Mouse (Mus musculus) retina, adult 2 months (tissue): ENCODE results near the gene Map6.

ENCODE experiments used
- DNase-seq: peaks from one replicate; pipeline ENCODE4 v3.0.0-alpha.2; 2012; ENCODE audit warnings: low read depth, low spot score

Map6 gene

DNA sequence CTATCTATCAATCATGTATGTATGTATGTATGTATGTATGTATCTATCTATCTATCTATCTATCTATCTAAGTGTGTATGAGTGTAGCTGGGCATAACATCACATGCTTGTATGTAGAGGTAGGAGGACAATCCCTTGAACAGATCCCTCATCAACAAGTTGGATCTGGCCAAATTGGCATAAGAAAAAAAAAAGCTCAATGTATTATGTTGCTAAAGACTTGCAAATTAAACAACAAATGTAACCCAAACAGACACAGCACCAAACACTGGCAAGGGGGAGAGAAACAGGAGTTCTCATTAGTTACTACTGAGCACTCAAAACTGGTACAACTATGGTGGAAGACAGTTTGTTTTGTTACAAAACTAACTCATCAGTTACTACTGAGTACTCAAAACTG is 2.6 kb upstream of the Map6 start:
- DNase-seq: no peak

DNA sequence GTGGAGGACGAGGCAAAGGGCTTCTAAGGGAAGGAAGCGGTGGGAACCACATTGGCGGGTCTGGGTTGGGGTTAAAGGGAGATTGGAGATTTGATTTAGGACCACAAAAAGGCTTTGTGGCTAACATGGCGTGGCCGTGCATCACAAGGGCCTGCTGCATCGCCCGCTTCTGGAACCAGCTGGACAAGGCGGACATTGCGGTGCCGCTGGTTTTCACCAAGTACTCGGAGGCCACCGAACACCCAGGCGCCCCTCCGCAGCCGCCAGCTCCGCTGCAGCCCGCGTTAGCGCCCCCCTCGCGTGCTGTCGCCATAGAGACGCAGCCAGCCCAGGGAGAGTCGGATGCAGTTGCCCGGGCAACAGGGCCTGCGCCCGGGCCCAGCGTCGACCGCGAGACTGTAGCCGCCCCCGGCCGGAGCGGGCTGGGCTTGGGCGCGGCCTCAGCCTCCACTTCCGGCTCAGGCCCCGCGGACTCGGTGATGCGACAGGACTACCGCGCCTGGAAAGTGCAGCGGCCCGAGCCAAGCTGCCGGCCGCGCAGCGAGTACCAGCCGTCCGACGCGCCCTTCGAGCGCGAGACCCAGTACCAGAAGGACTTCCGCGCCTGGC is 754 bp downstream of the Map6 start:
- DNase-seq: no peak

DNA sequence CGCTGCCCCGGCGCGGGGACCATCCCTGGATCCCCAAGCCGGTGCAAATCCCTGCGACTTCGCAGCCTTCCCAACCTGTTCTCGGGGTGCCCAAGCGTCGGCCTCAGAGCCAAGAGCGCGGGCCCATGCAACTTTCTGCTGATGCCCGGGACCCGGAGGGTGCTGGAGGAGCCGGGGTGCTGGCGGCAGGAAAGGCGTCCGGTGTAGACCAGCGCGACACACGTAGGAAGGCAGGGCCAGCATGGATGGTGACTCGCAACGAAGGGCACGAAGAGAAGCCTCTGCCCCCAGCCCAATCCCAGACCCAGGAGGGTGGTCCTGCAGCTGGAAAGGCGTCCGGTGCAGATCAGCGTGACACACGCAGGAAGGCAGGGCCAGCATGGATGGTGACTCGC is 1.3 kb downstream of the Map6 start:
- no peak for DNase-seq

DNA sequence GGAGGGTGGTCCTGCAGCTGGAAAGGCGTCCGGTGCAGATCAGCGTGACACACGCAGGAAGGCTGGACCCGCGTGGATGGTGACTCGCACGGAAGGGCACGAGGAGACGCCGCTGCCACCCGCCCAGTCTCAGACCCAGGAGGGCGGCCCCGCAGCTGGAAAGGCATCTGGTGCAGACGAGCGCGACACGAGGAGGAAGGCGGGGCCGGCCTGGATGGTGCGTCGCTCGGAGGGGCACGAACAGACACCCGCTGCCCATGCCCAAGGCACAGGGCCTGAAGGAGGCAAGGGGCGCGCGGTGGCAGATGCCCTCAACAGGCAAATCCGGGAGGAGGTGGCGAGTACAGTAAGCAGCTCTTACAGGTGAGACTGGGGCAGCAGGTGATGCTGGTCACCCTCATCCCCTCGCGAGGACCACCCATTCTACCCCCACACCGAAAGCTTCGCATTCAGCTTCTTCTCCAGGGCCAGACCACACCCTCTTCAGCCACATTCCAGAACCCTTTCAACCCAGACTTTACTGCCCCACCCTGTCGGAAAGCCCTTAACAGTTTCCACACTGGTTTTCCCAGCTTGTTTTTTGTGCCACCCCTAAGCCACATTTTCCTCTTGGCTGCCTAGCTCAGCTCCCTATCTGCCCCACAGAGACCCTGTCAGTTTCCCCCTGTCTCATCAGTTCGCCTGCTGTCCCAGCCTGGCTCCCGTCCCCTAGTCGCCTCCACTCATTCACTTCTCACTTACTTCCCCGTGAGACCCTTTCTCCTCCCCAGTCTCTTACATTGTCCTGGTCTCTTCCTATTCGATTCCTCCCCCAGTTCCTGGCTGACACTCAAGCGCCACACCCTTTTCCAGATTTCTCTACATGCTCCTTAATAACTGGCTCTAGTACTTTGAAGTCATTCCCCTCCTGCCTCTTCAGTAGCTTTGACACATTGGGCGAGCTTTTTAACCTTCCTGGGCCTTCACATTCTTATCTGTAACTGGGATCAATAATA is 2.0 kb downstream of the Map6 start:
- no peak for DNase-seq

DNA sequence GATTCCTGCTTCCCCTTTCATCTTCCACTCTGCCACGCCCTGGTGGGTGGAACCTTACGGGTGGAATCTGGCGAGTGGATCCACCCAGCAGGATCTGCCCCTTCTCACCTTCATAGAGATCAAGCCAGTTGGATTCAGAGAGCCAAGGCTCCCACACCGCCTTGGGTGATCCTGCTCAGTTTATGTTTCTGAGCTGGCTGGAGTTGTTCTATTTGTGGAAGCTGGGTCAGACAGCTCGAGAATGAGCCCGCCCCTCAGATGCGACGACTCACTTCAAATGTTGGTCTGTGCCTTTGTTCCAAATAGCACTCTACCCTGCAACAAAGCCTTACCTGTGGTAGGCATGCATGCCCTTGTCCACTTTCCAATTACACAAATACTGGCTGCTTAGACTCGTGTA is 4.4 kb downstream of the Map6 start:
- DNase-seq: no peak

DNA sequence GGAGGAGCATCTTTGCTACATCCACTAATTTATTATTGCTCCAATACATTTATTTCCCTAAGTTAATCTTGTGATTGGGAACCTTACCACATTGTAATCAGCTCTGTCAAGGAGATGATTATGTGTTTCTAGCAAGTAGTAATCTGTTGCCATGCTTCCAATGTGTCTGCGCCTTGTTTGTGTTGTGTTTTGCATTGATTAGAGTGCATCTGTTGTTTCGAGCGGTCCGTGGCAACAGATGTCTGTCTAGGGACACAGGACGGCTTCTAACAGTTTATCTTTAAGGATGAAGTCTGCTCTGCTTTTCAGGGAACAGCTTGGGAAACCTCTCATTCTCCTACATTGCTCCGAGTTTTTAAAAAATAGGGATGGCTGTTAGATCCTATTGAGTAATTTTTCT is 7.9 kb downstream of the Map6 start:
- no peak for DNase-seq

DNA sequence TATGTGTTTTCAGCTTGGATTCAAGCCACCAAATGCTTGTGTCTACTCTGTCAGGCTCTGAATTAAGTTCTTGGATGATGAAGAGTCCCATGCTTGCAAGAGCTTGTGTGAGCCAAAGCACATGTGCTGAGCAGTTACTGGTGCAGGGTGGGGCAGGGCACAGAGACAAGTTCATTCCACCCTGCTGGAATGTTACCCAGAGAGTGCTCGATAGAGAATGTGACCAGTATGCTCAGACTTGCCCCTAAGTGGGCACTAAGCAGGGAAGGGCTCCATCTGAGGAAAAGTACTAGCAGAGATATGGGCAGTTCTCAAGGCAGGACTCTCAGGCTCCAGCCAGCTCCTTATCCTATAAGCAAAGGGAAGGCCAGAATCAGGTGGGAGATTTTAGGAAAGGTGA is 9.4 kb downstream of the Map6 start:
- no peak for DNase-seq

DNA sequence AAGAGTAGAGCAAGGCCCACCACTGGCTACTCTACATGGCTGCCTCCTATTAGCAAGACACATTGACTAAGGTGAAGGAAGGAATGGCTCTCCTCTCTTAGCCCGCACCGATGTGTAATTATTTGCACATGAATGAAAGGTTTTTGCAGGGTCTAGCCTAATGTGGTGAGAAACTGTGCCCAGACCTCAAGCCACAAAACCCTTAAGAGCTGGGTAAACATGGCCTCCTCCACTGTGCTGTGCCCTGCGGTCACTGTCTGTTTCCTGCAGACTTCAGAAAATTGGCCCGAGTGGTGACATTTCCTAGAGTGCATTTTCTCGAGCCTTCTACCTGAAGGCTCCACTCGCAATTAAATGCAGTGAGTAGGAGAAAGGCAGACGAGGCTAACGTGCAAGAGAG is 11.1 kb downstream of the Map6 start:
- DNase-seq: no peak

DNA sequence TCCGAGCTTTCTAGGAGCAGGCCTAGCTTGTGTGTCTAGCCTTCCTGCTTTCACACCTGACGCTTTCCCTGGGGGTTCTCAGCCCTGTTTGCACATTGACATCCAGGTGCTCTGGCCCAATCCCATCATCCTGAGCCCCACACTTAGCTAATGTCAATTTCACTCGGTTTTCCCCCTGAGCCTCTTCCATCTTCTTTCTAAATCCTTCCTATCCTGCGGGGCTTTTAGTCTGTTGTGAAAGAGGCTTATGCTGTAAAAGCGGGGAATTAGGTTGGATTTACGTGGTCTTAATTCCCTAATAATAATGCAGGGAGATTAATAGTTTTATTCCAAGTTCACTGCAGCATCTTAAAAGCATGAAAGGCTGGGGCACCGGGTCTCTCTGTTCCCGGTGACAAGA is 12.3 kb downstream of the Map6 start:
- DNase-seq: no peak

DNA sequence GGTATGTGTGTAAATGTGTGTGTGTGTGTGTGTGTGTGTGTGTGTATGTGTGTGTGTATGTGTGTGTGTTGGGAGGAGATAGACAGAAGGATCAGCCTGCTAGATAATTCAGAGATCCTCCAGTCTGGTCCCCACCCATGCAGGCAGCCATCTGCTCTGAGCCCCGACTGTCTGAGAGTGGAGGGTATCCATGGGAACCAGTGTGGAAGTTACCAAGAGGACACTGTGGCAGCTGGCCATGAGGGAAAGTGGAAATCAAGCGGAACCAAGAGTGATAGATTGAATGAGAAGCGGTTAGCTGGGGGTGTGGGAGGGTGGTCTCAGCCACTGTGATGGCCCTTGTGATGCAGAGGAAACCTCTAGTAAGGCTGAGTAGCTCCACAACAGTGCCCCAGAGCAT is 20.0 kb downstream of the Map6 start:
- DNase-seq: no peak

DNA sequence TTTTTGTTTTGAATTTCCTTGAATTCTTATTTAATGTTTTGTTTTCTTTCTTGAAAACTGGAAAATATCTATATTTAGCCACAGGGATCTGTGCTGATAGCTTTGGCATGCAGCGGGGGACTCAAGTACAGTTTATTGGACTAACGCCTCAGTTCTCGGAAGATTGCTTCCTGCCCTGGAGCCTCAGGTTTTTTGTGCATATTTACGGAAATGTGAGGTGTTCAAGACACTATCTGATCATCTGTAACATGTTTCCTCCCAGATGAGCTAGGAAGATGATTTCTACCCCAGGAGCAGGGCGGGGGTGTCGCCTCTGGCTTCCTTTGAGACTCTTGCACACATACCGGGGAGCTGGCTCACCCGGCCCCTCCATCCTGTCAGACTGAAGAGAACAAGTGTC is 22.8 kb downstream of the Map6 start:
- no peak for DNase-seq

DNA sequence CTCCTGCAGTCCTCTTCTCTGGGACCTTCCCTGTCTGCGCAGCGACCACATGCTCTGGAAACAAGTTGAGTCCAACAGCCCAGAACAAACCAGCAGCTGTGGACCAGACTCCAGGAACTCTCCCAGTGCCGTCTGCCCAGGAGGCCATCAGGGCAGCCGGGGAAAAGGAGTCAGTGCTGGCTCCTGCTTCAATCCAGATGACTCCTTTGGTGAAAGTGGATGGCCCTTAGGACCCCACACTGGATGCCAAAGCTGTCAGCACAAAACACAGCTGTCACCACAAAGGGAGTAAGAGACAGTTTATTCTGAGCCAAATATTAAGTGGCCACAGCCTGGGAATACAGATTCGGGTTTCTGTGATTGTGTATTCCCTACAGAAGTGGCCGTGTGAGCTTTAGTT is 23.7 kb downstream of the Map6 start:
- DNase-seq: no peak

DNA sequence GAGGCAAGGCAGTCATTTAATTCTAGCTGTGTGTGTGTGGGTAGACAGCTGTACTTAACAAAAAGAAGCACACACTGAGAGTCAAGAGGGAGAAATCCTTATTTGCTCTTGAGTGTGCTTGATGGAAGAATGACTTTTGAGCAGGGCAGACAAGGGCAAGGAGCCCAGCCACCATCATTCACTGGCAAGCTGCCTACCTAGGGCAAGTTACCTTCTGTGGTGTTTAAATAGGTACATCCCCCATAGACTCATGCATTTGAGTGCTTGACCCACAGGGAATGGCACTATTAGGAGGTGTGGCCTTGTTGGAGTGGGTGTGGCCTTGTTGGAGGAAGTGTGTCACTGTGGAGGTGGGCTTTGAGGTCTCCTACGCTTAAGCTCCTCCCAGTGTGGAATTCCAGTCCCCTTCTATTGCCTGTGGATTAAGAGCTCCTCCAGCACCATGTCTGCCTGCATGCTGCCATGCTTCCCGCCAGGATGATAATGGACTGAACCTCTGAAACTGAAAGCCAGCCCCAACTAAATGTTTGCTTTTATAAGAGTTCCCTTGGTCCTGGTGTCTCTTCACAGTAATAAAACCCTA is 27.0 kb downstream of the Map6 start:
- no peak for DNase-seq

DNA sequence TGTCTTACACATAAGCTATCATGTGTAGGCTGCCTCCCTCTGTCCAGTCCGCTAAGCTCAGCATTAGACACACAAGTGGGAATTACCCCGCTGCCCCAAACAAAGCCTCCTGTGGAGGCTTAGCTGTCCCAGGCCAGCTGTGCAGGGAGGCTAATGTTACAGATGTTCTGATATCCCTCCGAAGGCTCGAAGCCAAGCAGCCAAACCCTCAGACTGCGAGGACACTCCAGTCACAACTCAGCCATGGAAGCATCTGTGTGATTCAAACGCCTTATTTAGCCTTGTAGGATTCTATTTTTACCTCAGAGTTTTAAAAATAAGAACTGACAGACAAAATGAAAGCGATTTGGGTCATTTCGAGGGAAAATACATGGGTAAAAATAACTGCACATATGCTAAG is 27.9 kb downstream of the Map6 start:
- DNase-seq: no peak

DNA sequence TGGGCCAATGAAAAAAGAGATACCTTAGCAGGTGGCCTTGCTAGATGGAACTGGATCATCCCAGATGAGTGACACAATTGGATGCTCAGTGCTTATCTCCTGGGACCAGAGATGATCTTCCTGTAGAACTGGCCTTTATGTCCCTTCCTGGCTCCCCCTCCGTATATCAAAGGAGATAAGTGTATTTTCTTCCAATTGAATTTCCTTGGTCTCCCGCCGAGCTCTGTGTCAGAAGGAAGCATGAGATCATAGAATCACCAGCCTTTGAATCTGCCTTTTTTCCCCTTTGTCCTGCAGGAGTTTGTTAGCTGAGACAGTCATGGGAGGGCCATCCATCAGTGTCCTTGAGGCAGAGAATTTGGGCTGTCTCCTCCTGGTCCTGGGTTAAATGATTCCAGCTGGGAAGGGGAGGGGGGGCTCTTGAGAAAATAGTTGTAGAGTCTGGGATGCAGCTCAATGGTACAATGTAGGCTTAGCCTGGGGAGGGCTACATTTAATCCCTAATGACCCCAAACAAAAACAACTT is 33.5 kb downstream of the Map6 start:
- no peak for DNase-seq

DNA sequence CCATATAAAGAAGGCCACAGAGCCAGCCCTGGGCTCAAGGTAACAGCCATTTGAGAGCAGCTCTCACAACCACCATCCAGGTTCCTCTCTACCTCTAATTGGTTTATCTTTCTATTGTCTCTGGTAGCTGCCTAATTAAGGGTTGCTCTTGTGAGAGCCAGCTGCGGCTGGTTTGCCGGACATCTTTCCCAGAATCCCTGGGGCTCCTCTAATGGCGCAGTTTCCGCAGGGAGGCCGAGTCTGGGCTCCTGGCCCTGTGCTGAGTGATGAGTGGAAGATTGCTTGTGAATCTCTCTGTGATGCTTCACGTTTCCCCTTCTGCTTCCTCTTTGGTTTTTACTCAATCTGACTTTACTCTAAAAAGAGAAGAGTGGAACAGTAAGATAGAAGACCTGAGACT is 36.8 kb downstream of the Map6 start:
- DNase-seq: no peak

DNA sequence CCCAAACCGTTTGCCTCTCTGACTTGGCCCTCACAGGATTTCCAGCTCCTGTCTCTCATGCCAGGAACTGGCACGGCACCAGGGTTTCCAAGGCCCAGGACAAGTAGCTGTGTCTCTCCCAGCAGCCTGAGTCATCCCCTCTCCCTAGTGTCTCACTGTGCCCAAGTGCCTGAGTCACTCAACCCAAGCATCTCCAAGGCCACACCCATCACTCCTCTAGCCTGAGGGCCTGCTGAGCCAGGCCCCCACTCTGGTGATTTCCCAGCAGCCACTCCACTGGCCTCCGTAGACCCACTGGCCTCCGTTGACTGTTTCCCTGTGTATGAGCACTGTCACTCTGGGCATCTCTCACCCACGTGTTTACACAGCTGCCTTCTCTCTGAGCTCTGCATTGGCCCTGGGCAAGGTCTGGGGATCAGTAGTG is 37.7 kb downstream of the Map6 start:
- DNase-seq: no peak

DNA sequence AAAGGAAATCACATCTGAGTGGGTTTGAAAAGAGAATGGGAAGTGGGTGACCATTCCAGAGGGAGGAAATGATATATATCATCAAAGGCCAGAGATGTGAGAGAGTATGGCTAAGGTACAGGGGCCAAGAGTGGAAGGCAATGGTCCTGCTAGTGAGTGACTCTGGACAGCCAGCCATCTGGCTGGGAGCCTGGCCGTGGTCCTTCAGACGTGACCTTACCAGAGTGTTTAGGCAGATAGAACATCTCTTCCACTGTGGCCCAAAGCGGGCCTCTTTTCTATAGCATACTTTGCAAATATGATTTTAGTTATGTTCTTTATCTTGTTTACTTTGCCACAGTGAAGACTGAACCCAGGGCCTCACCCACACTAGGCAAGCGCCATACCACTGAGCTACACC is 38.4 kb downstream of the Map6 start:
- no peak for DNase-seq

DNA sequence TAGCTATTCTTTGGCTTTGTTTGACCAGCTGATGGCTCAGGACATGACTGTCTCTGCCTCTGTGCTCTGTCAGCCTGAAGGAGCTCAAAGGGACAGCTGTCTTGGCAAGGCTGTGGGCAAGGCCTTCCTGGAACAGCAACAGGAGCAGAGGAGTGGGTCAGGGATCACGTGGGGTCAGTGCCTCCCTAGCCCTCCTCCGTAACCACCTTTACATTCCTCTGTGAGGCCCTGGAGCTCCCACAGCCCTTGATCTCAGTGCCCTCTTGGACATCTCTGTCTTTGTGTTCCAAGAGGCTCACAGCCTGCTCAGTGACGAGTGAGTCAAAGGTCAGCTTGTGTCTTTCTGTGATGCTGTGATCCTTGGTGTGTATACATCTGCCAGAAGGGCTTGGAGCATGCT is 39.4 kb downstream of the Map6 start:
- no peak for DNase-seq

DNA sequence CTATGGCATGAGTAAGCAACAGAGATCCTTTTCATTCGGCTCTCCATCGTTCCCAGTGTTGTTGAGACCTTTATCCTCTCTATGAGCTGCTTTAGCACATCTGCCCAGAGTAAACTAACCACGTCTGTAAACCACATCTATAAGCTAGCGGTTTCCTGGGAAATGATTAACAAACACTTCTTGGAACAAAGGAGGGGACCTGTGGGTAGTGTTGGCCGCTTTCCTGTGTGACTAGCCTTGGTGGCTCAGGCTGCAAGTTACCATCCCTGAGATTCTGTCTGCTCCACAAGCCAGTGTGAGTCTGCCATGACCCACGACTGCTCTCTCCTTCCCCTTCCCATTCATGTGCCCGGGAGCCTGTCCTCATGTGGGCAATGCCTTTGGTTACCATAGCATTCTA is 44.2 kb downstream of the Map6 start:
- no peak for DNase-seq

DNA sequence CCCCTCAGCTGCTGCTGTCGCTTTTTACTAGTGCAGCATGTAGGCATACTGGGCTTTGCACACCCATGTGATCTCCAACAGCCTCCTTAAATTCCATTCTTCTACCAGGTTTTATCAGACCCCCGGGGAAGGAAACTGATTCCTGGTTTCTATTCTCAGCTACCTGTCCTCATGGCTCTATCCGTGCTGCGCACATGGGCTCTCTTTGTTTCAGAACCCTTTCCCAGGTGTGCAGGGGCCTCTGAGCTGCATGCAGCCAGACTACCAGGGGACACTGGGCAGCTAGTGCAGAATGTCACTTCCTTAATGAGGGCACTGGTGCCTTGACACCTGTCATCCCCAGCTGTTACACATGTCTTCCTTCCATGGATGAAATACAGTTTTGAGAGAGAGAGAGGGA is 44.8 kb downstream of the Map6 start:
- no peak for DNase-seq

DNA sequence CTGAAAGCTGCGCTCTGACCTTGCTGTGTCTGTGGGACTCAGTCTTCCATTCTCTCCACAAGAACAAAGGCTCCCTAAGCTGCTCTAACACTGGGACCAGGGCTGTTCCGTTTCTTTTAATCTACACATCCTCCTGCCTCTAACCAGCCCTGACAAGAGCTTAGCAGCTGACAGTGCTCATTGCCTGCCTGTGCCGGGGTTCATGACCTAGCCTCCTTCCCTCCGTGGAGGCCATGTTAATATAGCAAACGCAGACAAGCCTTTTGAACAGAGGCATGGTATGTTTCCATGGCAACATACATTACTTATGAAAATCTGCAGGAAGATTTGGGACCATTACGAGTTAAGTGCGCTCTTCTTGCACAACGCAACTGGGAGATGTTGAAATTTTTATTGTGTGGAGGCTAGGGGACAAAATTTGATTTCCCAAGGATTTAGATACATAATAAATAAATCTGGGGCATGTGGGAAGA is 45.5 kb downstream of the Map6 start:
- no peak for DNase-seq

DNA sequence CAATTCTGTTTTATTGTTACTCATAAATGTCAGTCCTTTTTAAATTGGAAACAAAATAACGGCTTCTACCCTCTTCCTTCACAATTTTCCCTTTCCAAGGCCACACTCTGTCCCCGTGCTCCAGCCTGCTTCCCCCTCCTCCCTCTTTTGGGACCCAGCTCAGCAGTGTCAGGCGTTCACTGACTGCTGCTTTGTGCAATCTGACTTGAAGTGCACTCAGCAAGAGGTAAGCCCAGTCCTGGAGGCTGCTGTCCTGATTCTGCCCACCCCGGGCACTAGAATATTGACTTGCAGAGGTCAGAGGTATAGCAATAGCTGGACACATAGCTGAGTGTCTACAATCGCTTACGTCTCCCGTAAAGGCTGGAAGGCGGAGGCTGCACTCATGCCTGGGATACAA is 46.0 kb downstream of the Map6 start:
- DNase-seq: no peak
